Mouse (Mus musculus): Measurements from ENCODE around the gene Rpl37.

Gene Rpl37

DNA sequence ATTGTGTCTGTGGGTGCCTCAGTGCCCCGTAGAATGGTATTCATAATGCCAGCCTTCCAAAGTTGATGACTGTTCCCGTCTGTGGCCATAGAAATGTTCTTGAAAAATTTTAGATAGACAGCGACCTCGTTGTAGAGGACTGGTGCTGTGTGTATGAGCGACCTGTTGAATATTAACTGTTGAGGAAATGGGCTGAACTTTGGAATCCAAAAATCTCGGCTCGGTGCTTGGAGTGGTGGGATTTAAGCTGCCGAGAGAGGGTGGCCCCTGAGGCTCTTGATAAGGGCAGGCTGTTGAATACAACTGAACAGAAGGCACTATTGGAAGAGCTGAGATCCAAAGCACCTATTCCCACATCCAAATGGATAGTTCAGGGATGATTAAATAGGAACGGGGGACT, 38.2 kb downstream of the Rpl37 start:
- DNase-seq (ENCODE audit: low read depth), result no peak

DNA sequence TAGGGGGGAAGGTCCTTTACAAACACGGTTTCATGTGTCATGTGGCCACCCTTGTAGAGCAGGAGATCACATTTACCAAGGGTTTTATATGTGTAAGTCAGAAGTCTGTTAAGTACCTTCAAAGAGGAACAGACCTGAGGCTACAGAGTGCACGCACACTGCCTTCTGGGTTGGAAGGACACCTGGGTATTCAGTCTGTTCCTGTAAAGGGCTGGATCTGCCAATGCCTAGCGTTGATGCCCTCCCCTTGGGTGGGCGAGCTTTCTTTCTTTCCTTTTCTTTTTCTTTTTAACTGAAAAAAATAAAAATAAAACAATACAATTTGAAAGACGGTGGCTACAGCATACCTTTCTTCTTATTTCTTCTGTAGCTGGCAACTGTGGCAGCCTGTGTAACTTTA, 38.6 kb downstream of the Rpl37 start:
- DNase-seq (ENCODE audit: low read depth), result no peak

DNA sequence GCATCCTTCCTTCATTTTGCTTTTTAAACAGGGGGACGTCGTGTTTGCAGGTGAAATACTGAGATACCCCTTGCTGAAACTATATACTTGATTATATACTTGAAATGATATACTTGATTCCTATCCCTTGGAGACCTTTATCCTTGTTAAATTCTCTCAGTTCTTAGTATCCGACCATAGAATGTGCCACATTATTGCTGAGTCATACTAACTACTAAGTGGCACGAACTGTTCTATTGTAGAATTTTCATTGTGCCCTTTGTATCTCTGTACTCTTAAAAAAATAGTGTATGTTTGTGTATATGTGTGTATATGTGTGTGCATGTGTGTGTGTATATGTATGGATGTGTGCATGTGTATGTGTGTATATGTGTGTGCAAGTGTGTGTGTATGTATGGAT, 39.9 kb downstream of the Rpl37 start:
- DNase-seq (ENCODE audit: low read depth), result no peak

DNA sequence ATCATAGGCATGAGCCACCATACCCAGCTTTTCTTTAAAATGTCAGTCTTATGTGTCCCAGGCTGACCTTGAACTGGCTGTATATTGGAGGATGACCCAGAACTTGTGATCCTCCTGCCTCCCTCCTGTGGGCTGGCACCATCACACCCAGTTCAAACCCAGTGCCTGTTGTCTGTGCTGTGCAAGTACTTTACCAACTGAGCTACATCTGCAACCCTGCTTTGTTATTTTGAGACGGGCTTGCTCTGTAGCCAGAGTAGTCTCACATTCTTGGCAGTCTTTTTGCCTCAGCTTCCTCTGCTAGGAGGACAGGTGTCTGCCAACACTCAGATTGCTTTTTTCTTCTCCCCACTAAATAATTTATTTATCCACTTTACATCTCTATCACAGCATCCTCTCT, 40.9 kb downstream of the Rpl37 start:
- no peak for DNase-seq (ENCODE audit: low read depth)

DNA sequence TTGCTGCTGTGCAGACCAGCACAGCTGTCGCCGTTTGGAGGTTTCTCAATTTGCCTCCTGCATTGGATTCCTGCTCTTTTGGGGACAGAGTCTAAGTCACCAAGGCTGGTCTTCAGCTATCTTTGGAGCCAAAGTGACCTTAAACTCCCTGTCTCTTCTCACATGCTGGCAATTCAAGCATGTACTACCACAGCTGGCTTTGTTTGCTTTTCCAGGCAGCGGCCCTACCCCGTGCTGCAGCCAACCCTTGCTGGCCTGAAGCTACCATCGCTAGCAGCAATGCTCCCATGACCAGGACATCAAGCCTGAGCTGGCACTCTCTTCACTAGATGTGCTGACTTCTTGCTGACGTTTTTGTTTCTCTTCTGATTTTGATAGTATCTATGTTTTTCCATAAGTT, 42.4 kb downstream of the Rpl37 start:
- no peak for DNase-seq (ENCODE audit: low read depth)

DNA sequence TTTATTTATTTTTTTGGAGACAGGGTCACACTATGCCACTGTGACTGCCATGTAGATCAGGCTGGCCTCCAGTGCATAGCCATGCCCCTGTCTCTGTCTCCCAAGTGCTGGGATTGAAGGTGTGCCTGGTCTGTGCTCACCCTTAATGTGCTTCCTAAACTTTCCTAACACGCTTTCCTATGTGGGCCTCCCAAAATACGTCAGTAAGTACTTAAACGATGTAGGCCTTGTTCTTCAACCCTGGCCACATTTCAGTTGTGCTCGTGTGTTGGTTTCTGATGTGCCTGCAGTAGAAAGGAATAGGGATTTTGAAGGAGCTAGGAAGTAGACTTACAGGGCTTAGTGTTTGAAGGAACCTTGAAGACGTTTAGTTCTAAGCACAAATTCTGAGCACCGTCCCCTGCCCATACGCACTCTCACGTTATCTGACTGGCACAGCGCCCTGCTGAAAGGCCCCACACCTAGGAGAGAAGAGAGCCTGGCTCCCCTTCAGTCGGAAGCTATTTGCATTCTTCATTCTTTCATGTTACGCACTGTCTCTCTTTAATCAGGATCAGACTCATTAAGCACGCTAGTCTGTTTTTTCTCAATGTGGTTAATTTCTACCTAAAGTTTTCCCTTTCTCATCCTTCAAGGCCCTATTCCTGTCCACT, 48.8 kb downstream of the Rpl37 start:
- DNase-seq (ENCODE audit: low read depth), result no peak

Measured in induced T-regulatory cell, adult 2 months (primary cell).